Mouse (Mus musculus): ENCODE results near the gene Cntnap2. TPM values are rescaled to one million over a fixed set of nuclear protein-coding genes. Genes with fewer than 3 reads are reported as not detected.

The Cntnap2 gene
- polyA plus RNA-seq, 1 experiment from 2014 or later, result 1.1 TPM

GRCm38 (mm10) chr6:46205531-46205930, 1146.4 kb downstream of the Cntnap2 start:
- TF ChIP-seq CTCF (IDR thresholded peaks at IDR 0.05; ENCODE audit: low read depth), result no peak
- no peak overlapping the region for H3K27ac ChIP-seq (ENCODE audit: low read depth, low read length)
- no peaks in the 10 kb centered on the region for H3K36me3 ChIP-seq (ENCODE audit: control insufficient read depth, insufficient read depth)
- no peak overlapping the region for H3K4me2 ChIP-seq (replicated peaks; ENCODE audit: low read depth)
- no peaks in the 10 kb centered on the region for H3K27me3 ChIP-seq (replicated peaks; ENCODE audit: control insufficient read depth, insufficient read depth, low read length)
- H3K9ac ChIP-seq (ENCODE audit: low read depth, low read length), result no peak overlapping the region
- no peak for ATAC-seq
- no peak overlapping the region for H3K4me3 ChIP-seq (ENCODE audit: low read depth, low read length)
- WGBS, result 80% methylated on average over 2 of the region's 2 CpGs
- H3K4me1 ChIP-seq (replicated peaks; ENCODE audit: control insufficient read depth, insufficient read depth, low read length), result no peaks in the 10 kb centered on the region
- H3K9me3 ChIP-seq (ENCODE audit: control insufficient read depth), result no peaks in the 10 kb centered on the region

DNA sequence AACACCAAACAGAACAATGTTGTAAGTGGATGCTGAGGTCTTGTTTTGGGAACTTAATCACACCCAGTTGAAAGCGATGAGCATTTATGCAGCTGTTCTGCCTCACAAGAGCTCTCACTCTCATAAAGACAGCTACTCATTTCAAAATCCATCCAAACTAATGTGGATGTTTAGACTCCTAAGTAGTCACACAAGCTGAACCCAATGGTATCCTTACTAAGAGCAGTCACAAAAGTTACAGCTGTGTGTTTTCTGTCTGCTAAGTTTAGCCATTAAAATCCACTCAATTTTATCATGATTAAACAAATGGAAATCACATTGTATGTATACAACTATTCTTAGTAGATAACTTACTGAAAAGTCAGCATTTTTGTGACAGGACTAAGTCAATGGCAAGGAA, 1173.7 kb downstream of the Cntnap2 start:
- WGBS, result 70% methylated on average over 1 of the region's 1 CpGs
- Histone ChIP-seq H3K27ac (ENCODE audit: low read depth, low read length) (no peak overlapping the region), H3K36me3 (ENCODE audit: control insufficient read depth, insufficient read depth) (no peaks in the 10 kb centered on the region), H3K4me3 (ENCODE audit: low read depth, low read length) (no peak overlapping the region), H3K9me3 (ENCODE audit: control insufficient read depth) (no peaks in the 10 kb centered on the region), H3K4me1 (replicated peaks; ENCODE audit: control insufficient read depth, insufficient read depth, low read length) (no peaks in the 10 kb centered on the region), H3K9ac (ENCODE audit: low read depth, low read length) (no peak overlapping the region), H3K27me3 (replicated peaks; ENCODE audit: control insufficient read depth, insufficient read depth, low read length) (no peaks in the 10 kb centered on the region), H3K4me2 (replicated peaks; ENCODE audit: low read depth) (no peak overlapping the region)
- ATAC-seq, result no peak
- TF ChIP-seq CTCF (IDR thresholded peaks at IDR 0.05; ENCODE audit: low read depth), result no peak

- ATAC-seq, result no peak
Observed at GRCm38 (mm10) chr6:46240349-46240748, 1181.2 kb downstream of the Cntnap2 start.

GRCm38 (mm10) chr6:46263171-46263570, 1204.0 kb downstream of the Cntnap2 start:
- no peak for ATAC-seq
- WGBS, result 37% methylated on average over 1 of the region's 1 CpGs
- Histone ChIP-seq H3K4me1 (replicated peaks; ENCODE audit: control insufficient read depth, insufficient read depth, low read length) (no peaks in the 10 kb centered on the region), H3K9me3 (ENCODE audit: control insufficient read depth) (no peaks in the 10 kb centered on the region), H3K36me3 (ENCODE audit: control insufficient read depth, insufficient read depth) (no peaks in the 10 kb centered on the region), H3K4me2 (replicated peaks; ENCODE audit: low read depth) (no peak overlapping the region), H3K27ac (ENCODE audit: low read depth, low read length) (no peak overlapping the region), H3K4me3 (ENCODE audit: low read depth, low read length) (no peak overlapping the region), H3K27me3 (replicated peaks; ENCODE audit: control insufficient read depth, insufficient read depth, low read length) (no peaks in the 10 kb centered on the region), H3K9ac (ENCODE audit: low read depth, low read length) (no peak overlapping the region)
- no peak for TF ChIP-seq CTCF (IDR thresholded peaks at IDR 0.05; ENCODE audit: low read depth)

More at GRCm38 (mm10) chr6:46240349-46240748, 1181.2 kb downstream of the Cntnap2 start:
- no peak overlapping the region for H3K27ac ChIP-seq (ENCODE audit: low read depth, low read length)
- H3K36me3 ChIP-seq (ENCODE audit: control insufficient read depth, insufficient read depth), result no peaks in the 10 kb centered on the region
- H3K4me2 ChIP-seq (replicated peaks; ENCODE audit: low read depth), result no peak overlapping the region
- H3K9me3 ChIP-seq (ENCODE audit: control insufficient read depth), result no peaks in the 10 kb centered on the region
- no peaks in the 10 kb centered on the region for H3K27me3 ChIP-seq (replicated peaks; ENCODE audit: control insufficient read depth, insufficient read depth, low read length)
- H3K4me1 ChIP-seq (replicated peaks; ENCODE audit: control insufficient read depth, insufficient read depth, low read length), result no peaks in the 10 kb centered on the region
- TF ChIP-seq CTCF (IDR thresholded peaks at IDR 0.05; ENCODE audit: low read depth), result no peak
- no peak overlapping the region for H3K4me3 ChIP-seq (ENCODE audit: low read depth, low read length)
- 62% methylated on average over 2 of the region's 2 CpGs for WGBS
- no peak overlapping the region for H3K9ac ChIP-seq (ENCODE audit: low read depth, low read length)

GRCm38 (mm10) chr6:46346946-46347345, 1287.8 kb downstream of the Cntnap2 start:
- no peak overlapping the region for H3K27ac ChIP-seq (ENCODE audit: low read depth, low read length)
- WGBS, result 66% methylated on average over 5 of the region's 5 CpGs
- ATAC-seq, result no peak
- no peak overlapping the region for H3K4me3 ChIP-seq (ENCODE audit: low read depth, low read length)
- H3K4me2 ChIP-seq (replicated peaks; ENCODE audit: low read depth), result no peak overlapping the region
- H3K9ac ChIP-seq (ENCODE audit: low read depth, low read length), result no peak overlapping the region
- TF ChIP-seq CTCF (IDR thresholded peaks at IDR 0.05; ENCODE audit: low read depth), result no peak
- H3K27me3 ChIP-seq (replicated peaks; ENCODE audit: control insufficient read depth, insufficient read depth, low read length), result no peaks in the 10 kb centered on the region
- no peaks in the 10 kb centered on the region for H3K36me3 ChIP-seq (ENCODE audit: control insufficient read depth, insufficient read depth)
- no peaks in the 10 kb centered on the region for H3K9me3 ChIP-seq (ENCODE audit: control insufficient read depth)
- no peaks in the 10 kb centered on the region for H3K4me1 ChIP-seq (replicated peaks; ENCODE audit: control insufficient read depth, insufficient read depth, low read length)

DNA sequence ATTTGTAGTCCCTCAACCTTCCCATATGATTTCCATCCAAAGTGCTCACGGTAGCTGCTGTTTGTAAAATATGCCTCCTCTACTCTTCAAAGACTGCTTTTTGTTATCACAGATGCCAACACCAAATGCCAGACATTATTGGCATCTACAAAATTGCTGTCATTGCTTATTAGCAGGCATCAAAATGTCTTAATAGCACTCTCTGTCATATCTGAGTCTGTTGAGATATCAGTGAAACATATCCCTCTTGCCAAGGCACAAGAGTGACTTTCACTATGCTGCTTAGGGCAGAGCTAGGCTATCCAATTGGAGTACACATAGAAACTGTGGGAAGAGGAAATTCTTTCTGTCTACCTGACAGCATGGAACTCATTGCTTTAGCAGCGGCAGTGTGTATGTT, 1301.9 kb downstream of the Cntnap2 start:
- no peak overlapping the region for H3K27ac ChIP-seq (ENCODE audit: low read depth, low read length)
- H3K4me3 ChIP-seq (ENCODE audit: low read depth, low read length), result no peak overlapping the region
- no peaks in the 10 kb centered on the region for H3K27me3 ChIP-seq (replicated peaks; ENCODE audit: control insufficient read depth, insufficient read depth, low read length)
- H3K9me3 ChIP-seq (ENCODE audit: control insufficient read depth), result no peaks in the 10 kb centered on the region
- no peaks in the 10 kb centered on the region for H3K36me3 ChIP-seq (ENCODE audit: control insufficient read depth, insufficient read depth)
- ATAC-seq, result no peak
- 79% methylated on average over 2 of the region's 2 CpGs for WGBS
- no peak overlapping the region for H3K4me2 ChIP-seq (replicated peaks; ENCODE audit: low read depth)
- TF ChIP-seq CTCF (IDR thresholded peaks at IDR 0.05; ENCODE audit: low read depth), result no peak
- H3K9ac ChIP-seq (ENCODE audit: low read depth, low read length), result no peak overlapping the region
- no peaks in the 10 kb centered on the region for H3K4me1 ChIP-seq (replicated peaks; ENCODE audit: control insufficient read depth, insufficient read depth, low read length)

DNA sequence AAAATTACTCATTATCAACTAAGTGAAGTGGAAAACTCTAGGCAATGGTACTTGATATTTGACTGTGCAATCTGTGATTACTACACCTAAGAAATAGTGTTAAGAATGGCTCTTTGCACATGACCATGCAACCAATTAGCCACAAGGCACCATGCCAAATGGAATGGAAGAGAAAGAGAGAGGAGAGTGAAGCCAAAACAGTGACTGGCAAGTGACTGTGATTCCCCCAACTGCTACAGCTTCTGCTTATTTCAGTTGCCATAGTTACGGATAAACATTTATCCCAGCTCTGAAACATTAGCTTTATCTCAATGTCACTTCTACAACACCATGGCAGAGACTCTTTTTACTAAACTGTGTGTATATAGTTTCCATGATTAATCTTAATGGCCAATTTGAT, 1303.0 kb downstream of the Cntnap2 start:
- no peak for TF ChIP-seq CTCF (IDR thresholded peaks at IDR 0.05; ENCODE audit: low read depth)
- 90% methylated on average over 1 of the region's 1 CpGs for WGBS
- H3K9ac ChIP-seq (ENCODE audit: low read depth, low read length), result no peak overlapping the region
- H3K27ac ChIP-seq (ENCODE audit: low read depth, low read length), result no peak overlapping the region
- no peaks in the 10 kb centered on the region for H3K36me3 ChIP-seq (ENCODE audit: control insufficient read depth, insufficient read depth)
- no peak overlapping the region for H3K4me2 ChIP-seq (replicated peaks; ENCODE audit: low read depth)
- H3K27me3 ChIP-seq (replicated peaks; ENCODE audit: control insufficient read depth, insufficient read depth, low read length), result no peaks in the 10 kb centered on the region
- H3K4me1 ChIP-seq (replicated peaks; ENCODE audit: control insufficient read depth, insufficient read depth, low read length), result no peaks in the 10 kb centered on the region
- ATAC-seq, result no peak
- H3K9me3 ChIP-seq (ENCODE audit: control insufficient read depth), result no peaks in the 10 kb centered on the region
- no peak overlapping the region for H3K4me3 ChIP-seq (ENCODE audit: low read depth, low read length)
